8 mouse cellular contexts compared by ENCODE assay signal in the genomic region with DNA sequence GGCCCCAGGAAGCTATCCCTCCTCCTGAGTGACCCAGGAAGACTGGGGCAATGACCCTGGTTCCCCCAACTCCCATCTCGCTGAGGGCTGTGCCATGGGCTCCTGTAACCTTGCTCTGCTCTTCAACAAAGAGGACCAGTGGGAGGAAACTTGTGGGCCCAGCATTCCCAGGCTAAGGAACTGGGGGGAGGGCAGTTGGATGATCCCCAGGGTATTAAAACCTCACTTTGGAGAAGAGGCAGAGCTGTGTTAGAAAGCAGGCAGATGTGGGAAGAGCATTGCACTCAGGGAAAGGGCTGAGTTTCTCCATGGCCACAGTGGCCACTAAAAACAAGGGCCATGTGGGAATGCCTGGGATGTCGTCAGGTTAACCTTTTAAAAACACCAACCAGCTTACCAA.
DNase-seq lines count a peak whose midpoint lies in the region; ATAC-seq lines count a peak whose summit lies in the region.

No protein-coding gene starts in this region.

- peak overlapping the region; percentile 86 for H3K27ac ChIP-seq in kidney, embryonic 16.5 days (ENCODE audit: low read length)
- peak overlapping the region; percentile 92 for H3K27ac ChIP-seq in embryonic facial prominence, embryonic 13.5 days
- peak overlapping the region; percentile 97 for H3K27ac ChIP-seq in hindbrain, embryonic 16.5 days (ENCODE audit: low read depth, low read length)
- H3K27ac ChIP-seq in midbrain, embryonic 16.5 days (ENCODE audit: low read length), result peak overlapping the region; percentile 99

- ATAC-seq in kidney, embryonic 16.5 days (ENCODE audit: low FRiP score, low TSS enrichment), result no peak
- ATAC-seq in embryonic facial prominence, embryonic 13.5 days (ENCODE audit: insufficient number of reproducible peaks, insufficient read depth, low FRiP score, low TSS enrichment, low read depth), result no peak
- ATAC-seq in hindbrain, embryonic 16.5 days, result no peak
- ATAC-seq in midbrain, embryonic 16.5 days, result no peak

- no peaks in the 10 kb centered on the region for H3K9me3 ChIP-seq in kidney, embryonic 16.5 days (ENCODE audit: low read length)
- no peaks in the 10 kb centered on the region for H3K9me3 ChIP-seq in embryonic facial prominence, embryonic 13.5 days
- H3K9me3 ChIP-seq in hindbrain, embryonic 16.5 days (ENCODE audit: control insufficient read depth, low read length), result no peaks in the 10 kb centered on the region
- H3K9me3 ChIP-seq in midbrain, embryonic 16.5 days (replicated peaks; ENCODE audit: control insufficient read depth, low read length, poor library complexity, severe bottlenecking), result no peaks in the 10 kb centered on the region

- peaks cover 16% of the 10 kb centered on the region for H3K36me3 ChIP-seq in kidney, embryonic 16.5 days (ENCODE audit: insufficient read depth, low read length)
- H3K36me3 ChIP-seq in embryonic facial prominence, embryonic 13.5 days, result peaks cover 34% of the 10 kb centered on the region
- H3K36me3 ChIP-seq in hindbrain, embryonic 16.5 days (ENCODE audit: control insufficient read depth, insufficient read depth, low read length), result no peaks in the 10 kb centered on the region
- H3K36me3 ChIP-seq in midbrain, embryonic 16.5 days (ENCODE audit: control insufficient read depth, insufficient read depth, low read length), result no peaks in the 10 kb centered on the region

- no peaks in the 10 kb centered on the region for H3K27me3 ChIP-seq in kidney, embryonic 16.5 days (ENCODE audit: insufficient read depth, low read length)
- no peaks in the 10 kb centered on the region for H3K27me3 ChIP-seq in embryonic facial prominence, embryonic 13.5 days
- no peaks in the 10 kb centered on the region for H3K27me3 ChIP-seq in hindbrain, embryonic 16.5 days (replicated peaks; ENCODE audit: control insufficient read depth, insufficient read depth, low read length)
- H3K27me3 ChIP-seq in midbrain, embryonic 16.5 days (ENCODE audit: control insufficient read depth, insufficient read depth, low read depth, low read length), result no peaks in the 10 kb centered on the region

- no peak overlapping the region for H3K4me3 ChIP-seq in kidney, embryonic 16.5 days (ENCODE audit: low read length)
- H3K4me3 ChIP-seq in embryonic facial prominence, embryonic 13.5 days, result no peak overlapping the region
- H3K4me3 ChIP-seq in hindbrain, embryonic 16.5 days (ENCODE audit: low read length), result no peak overlapping the region
- no peak overlapping the region for H3K4me3 ChIP-seq in midbrain, embryonic 16.5 days (ENCODE audit: low read depth, low read length)

- peaks cover 57% of the 10 kb centered on the region for H3K4me1 ChIP-seq in kidney, embryonic 16.5 days (ENCODE audit: insufficient read depth, low read length)
- H3K4me1 ChIP-seq in embryonic facial prominence, embryonic 13.5 days, result peaks cover 82% of the 10 kb centered on the region
- peaks cover 67% of the 10 kb centered on the region for H3K4me1 ChIP-seq in hindbrain, embryonic 16.5 days (ENCODE audit: control insufficient read depth, insufficient read depth, low read depth, low read length)
- H3K4me1 ChIP-seq in midbrain, embryonic 16.5 days (ENCODE audit: control insufficient read depth, insufficient read depth, low read length), result peaks cover 63% of the 10 kb centered on the region

- DNase-seq in kidney, adult 18-20 months, result no peak
- no peak for DNase-seq in adrenal gland, postnatal 4 days (ENCODE audit: low spot score in 2 of 2)
- no peak for DNase-seq in urinary bladder, postnatal 36 days (ENCODE audit: low spot score in 2 of 2)
- no peak for DNase-seq in cerebellum, adult 18-20 months

- peak overlapping the region; percentile 34 for H3K9ac ChIP-seq in kidney, embryonic 16.5 days (replicated peaks; ENCODE audit: low read length)
- peak overlapping the region; percentile 58 for H3K9ac ChIP-seq in embryonic facial prominence, embryonic 13.5 days
- H3K9ac ChIP-seq in hindbrain, embryonic 16.5 days (ENCODE audit: low read depth, low read length), result peak overlapping the region; percentile 29; the same call in 1 of the 2 replicates
- H3K9ac ChIP-seq in midbrain, embryonic 16.5 days (ENCODE audit: low read depth, low read length), result no peak overlapping the region; the same call in 1 of the 2 replicates

- 35% methylated on average over 2 of the region's 2 CpGs for WGBS in kidney, embryonic 16.5 days
- 33% methylated on average over 2 of the region's 2 CpGs for WGBS in embryonic facial prominence, embryonic 13.5 days
- WGBS in hindbrain, embryonic 16.5 days, result 29% methylated on average over 2 of the region's 2 CpGs
- 40% methylated on average over 2 of the region's 2 CpGs for WGBS in midbrain, embryonic 16.5 days

- 0 out of 2 replicates have a peak overlapping the region, but pooled peaks have one; percentile 3 for H3K4me2 ChIP-seq in kidney, embryonic 16.5 days (replicated peaks; ENCODE audit: low read depth, low read length)
- peak overlapping the region; percentile 7; the same call in 1 of the 2 replicates for H3K4me2 ChIP-seq in embryonic facial prominence, embryonic 13.5 days
- H3K4me2 ChIP-seq in hindbrain, embryonic 16.5 days (ENCODE audit: low read length), result no peak overlapping the region
- H3K4me2 ChIP-seq in midbrain, embryonic 16.5 days (ENCODE audit: low read length), result no peak overlapping the region

Comparison
In these comparisons a context has a peak if more than half of its experiments do, and no peak if none do; other contexts are left out.
1. H3K4me2 ChIP-seq: peak in kidney, embryonic 16.5 days (single experiment) and embryonic facial prominence, embryonic 13.5 days (single experiment); none in hindbrain, embryonic 16.5 days (single experiment) and midbrain, embryonic 16.5 days (single experiment).
2. Peak in every context shown above with its lines, with median percentiles within 50 percentile points of each other: H3K27ac ChIP-seq.